Mouse (Mus musculus) cerebellum, postnatal 36 days (tissue): Measurements from ENCODE around the gene Gm16867.
"Not testable (repeated sequence)": the region's sequence is repeated elsewhere in the genome, so short reads cannot be mapped to it uniquely, and the experiment has no call there.

Experiments
- DNase-seq, 2 experiments: peaks; one replicate each; pipeline ENCODE4 v3.0.0; 2021 to 2022; ENCODE audit warnings: mixed read lengths in 2 of 2

Gm16867 gene

GRCm38 (mm10) chr14:69503174-69503573 lies at the start of gene Gm16867:
Gene Gm16867, minus strand, starts transcription at chr14:69503362.
- DNase-seq = not testable (repeated sequence)

- not testable (repeated sequence) for DNase-seq
Measured at GRCm38 (mm10) chr14:69547310-69547709, 44.1 kb upstream of the Gm16867 start.

GRCm38 (mm10) chr14:69545052-69545451 lies 41.9 kb upstream of the Gm16867 start:
- not testable (repeated sequence) for DNase-seq

GRCm38 (mm10) chr14:69544033-69544432 lies 40.9 kb upstream of the Gm16867 start:
- DNase-seq = not testable (repeated sequence)

- DNase-seq = not testable (repeated sequence)
Measured at GRCm38 (mm10) chr14:69542695-69543094, 39.5 kb upstream of the Gm16867 start.

GRCm38 (mm10) chr14:69540113-69540512 lies 37.0 kb upstream of the Gm16867 start:
- not testable (repeated sequence) for DNase-seq

- not testable (repeated sequence) for DNase-seq
Measured at GRCm38 (mm10) chr14:69536539-69536938, 33.4 kb upstream of the Gm16867 start.

- not testable (repeated sequence) for DNase-seq
Measured at GRCm38 (mm10) chr14:69526202-69526601, 23.0 kb upstream of the Gm16867 start.

- DNase-seq = not testable (repeated sequence)
Measured at GRCm38 (mm10) chr14:69523001-69523400, 19.8 kb upstream of the Gm16867 start.

GRCm38 (mm10) chr14:69520810-69521209 lies 17.6 kb upstream of the Gm16867 start:
- not testable (repeated sequence) for DNase-seq

- DNase-seq = not testable (repeated sequence)
Measured at GRCm38 (mm10) chr14:69512449-69512848, 9.3 kb upstream of the Gm16867 start, which contains the start of gene Gm27179. Gene Gm27179, minus strand, starts transcription at chr14:69512549.

GRCm38 (mm10) chr14:69507000-69507399 lies 3.8 kb upstream of the Gm16867 start:
- not testable (repeated sequence) for DNase-seq

- DNase-seq = not testable (repeated sequence)
Measured at GRCm38 (mm10) chr14:69502440-69503150, 567 bp downstream of the Gm16867 start.

GRCm38 (mm10) chr14:69496259-69496658 lies 6.9 kb downstream of the Gm16867 start:
- not testable (repeated sequence) for DNase-seq

GRCm38 (mm10) chr14:69494946-69495345 lies 8.2 kb downstream of the Gm16867 start:
- DNase-seq = not testable (repeated sequence)

GRCm38 (mm10) chr14:69494522-69494921 lies 8.6 kb downstream of the Gm16867 start:
- DNase-seq = not testable (repeated sequence)

- not testable (repeated sequence) for DNase-seq
Measured at GRCm38 (mm10) chr14:69488001-69488400, 15.2 kb downstream of the Gm16867 start.

GRCm38 (mm10) chr14:69485466-69486135 lies 17.6 kb downstream of the Gm16867 start:
- not testable (repeated sequence) for DNase-seq

GRCm38 (mm10) chr14:69473941-69474646 lies 29.1 kb downstream of the Gm16867 start:
- DNase-seq = not testable (repeated sequence)

GRCm38 (mm10) chr14:69473322-69473721 lies 29.8 kb downstream of the Gm16867 start:
- not testable (repeated sequence) for DNase-seq

- DNase-seq = not testable (repeated sequence)
Measured at GRCm38 (mm10) chr14:69470122-69470708, 32.9 kb downstream of the Gm16867 start.

- not testable (repeated sequence) for DNase-seq
Measured at GRCm38 (mm10) chr14:69467612-69468366, 35.4 kb downstream of the Gm16867 start.
